Mouse (Mus musculus) spleen, postnatal 4 days (tissue): ENCODE measurements around the gene Cbfb.
A peak's percentile ranks its signal among the peaks of the same experiment; 100 is the strongest.
"Not testable (repeated sequence)": the region's sequence is repeated elsewhere in the genome, so short reads cannot be mapped to it uniquely, and the experiment has no call there.

ENCODE experiments used
- DNase-seq, 2 experiments: peaks; one replicate each; pipeline ENCODE4 v3.0.0; 2022; ENCODE audit warnings: low spot score in 2 of 2

Gene Cbfb

DNA sequence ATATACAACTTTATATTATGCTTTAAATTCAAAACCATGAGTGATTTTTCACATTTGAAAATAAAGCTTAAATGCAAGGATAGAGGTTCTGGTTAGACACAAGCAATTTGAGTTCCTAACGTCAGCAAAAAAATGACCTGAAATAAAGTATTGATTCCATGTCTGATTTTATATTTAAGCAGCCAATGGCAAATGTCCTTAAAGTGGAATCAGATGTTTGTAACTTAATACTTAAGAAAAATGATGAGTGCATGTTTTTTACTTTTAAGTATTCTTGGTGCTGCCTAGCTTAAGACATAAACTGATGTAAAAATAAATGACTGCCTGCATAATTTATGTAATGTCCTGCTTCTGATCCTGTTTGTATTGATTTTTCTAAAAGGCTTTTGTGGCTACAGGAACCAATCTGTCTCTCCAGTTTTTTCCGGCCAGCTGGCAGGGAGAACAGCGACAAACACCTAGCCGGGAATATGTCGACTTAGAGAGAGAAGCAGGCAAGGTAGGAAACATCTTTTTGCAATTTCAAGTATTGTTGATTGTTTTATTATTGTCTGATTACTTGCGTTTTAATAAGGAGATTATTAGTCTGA lies 7.8 kb downstream of the Cbfb start:
- DNase-seq, result no peak

DNA sequence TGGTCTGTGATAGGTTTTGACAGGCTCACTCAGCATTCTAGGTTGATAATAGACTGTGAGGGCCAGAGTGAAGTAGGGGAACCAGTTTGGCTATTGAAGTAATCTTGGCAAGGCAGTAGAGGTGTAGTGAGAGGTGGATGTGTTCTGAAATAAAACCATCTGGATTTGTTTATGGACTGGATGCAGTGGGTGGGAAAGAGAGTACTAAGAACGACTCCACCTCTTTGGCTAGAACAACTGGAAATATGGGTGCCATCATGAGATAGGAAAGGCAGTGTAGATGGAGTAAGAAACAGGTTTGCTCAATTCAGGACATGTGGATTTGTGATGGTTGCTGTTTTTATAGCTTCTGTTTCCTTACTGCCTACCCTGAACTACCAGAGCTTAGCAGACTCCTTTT lies 11.7 kb downstream of the Cbfb start:
- DNase-seq, result no peak

DNA sequence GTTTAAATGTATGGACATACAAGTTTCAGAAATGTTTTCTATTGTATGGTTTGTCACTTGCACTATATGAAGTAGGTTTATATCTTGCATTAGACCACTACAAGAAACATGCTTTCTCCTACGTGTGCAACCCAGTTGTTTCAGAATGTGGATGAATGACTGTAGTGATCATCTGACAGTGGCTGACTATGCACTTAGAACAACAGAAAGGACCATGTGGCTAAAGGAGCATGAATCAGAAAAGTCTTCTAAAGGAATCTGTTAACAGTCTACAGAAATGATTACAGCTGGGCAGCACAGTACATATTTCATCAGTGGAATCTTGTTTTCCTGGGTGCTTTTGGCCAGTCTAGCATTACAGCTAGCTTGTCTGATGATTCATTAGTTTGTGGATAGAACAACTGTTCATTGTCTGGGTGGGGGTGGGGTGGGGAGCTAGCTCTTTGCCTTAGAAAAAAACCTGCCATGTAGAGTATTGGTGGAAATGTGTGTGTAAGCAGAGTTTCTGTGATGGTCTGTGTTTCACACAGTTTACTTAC lies 16.1 kb downstream of the Cbfb start:
- DNase-seq, result no peak

DNA sequence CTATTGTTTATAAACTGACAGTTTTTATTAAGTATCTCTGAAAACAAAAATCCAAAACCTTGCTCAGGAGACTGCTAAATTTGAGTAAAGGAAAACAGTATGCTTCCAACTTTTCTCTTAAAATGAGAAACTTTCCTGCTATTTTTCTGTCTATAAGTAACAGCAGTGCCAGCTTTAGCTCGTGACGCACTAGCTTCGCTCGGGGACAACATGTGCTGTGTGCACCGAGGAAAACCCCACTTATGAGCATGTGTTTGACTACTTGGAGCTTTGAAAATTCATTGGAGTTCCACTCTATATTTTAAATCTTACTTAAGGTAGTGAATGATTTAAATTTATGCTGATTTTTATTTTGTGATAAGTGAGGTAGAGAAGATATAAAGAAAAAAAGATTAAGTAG lies 21.7 kb downstream of the Cbfb start:
- no peak for DNase-seq

DNA sequence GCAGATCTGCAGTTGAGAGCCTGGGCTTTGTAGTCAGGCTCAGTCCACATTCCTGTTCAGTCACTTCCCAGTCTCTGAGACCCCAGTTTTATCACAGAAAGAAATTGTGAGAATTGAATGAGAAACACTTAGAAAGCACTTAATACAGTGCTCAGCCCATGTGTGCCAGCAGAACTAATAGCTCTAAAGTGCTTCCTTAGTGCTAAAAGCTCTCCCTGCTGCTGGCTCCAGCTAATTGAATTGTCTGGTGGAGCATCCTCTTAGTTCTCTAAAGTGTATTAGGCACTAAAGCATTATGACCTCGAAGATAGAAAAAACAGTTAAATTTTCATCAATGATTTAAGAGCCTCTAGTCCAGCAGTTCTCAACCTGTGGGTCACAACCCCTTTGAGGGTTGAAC lies 35.3 kb downstream of the Cbfb start:
- DNase-seq, result no peak

DNA sequence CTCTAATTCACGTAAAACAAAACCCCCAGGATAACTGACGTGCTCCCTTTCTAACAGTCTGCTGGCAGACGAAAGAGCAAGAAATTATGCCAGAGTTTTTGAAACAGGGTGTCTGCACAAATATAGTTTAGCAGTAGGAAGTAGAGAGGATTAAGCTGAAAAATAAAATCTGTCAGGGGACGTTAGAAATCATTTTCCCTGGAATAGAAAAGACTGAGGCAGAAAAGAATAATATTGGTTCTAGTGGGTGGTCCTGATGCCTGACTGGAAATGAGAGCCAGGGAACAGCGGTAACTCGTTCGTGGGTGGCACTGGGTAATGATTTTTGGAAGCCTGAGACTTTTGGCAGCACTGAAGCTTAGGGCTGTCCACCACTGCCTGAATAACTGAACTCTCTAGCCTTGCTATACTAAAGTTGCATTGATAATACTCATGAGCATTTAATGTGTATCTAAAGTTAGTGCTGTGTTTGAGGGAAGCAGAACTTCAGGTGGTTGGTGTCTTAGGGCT lies 36.3 kb downstream of the Cbfb start:
- DNase-seq, result no peak

DNA sequence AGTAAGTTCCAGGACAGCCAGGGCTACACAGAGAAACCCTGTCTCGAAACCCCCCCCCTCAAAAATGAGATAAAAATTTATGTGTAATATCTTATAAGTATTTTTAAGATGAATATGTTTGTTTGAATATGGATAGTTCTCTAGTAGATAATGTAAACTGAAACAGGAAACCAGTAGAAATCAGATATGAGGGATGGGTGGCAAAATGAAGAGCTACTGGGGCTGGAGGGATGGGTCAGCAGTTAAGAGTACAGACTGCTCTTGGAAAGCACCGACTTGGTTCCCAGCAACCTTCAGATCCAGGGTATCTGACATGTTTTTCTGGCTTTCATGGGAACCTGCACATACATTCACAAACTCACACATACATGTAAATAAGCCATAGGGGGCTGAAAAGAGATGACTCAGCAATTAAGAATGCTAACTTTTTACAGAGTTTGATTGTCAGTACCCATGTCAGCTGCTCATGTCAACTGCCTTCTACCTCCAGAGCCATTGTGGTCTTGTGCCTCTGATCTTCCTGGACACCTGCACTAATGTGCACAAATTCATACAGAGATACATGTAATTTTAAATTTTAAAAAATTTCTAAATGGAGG lies 37.3 kb downstream of the Cbfb start:
- DNase-seq, result no peak

DNA sequence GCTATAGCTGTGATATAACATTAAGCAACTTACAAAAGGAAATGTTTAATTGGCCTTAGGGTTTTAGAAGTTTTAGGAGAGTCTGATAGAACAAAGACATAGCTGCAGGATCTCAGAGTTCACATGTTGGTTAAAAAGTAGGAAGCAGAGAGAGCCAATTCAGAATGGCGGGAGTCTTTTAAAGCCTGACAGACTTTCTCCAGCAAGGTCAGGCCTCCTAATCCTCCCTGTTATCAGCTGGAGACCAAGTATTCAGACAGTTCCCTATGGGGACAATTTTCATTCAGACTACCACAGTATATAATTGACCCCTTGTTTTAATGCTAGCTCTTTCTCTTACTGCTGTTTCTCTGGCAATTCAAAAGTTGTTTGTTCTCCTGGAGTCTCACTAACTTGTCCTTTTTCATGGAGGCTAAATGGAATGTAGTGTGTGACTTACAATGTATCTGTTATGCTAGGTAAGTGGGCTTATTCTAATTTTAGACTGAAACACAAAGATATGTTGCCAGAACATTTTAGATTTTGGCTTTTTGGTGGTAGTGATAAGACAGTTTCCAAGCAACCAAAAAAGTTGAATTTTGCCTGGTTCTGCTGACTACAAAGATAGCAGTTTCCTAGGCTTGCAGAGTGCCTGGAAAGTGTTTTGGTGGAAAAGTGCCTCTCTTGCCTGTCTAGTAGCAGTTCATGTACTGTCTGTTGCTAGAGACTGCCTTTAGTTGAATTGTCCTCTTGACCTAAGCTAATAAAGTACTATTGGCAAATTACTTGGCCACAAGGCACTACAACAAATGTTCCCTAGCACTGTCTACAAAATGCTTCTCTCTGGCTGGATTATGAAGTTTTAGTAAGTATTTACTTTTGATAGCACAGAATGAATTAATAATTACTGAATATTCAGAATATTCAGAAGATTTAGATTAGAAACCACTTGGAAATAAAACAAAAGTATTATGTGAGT lies 39.0 kb downstream of the Cbfb start:
- no peak for DNase-seq

DNA sequence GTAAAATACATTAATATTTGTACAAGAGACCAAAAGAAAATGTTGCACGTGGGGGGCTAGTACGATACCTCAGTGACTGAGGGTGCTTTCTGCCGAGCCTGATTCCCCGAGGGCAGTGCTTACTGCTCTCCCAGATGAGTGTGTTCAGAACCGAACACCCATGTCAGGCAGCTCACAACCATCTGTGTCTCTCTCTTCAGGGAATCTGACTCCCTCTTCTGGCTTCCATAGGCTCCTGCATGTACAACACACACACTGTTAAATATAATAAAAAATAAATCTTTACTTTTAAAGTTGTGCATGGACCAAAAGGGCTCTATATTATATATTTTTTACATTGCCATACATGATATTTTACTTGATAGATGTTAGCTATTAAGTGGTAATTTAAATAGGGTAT lies 43.6 kb downstream of the Cbfb start:
- DNase-seq, result no peak

DNA sequence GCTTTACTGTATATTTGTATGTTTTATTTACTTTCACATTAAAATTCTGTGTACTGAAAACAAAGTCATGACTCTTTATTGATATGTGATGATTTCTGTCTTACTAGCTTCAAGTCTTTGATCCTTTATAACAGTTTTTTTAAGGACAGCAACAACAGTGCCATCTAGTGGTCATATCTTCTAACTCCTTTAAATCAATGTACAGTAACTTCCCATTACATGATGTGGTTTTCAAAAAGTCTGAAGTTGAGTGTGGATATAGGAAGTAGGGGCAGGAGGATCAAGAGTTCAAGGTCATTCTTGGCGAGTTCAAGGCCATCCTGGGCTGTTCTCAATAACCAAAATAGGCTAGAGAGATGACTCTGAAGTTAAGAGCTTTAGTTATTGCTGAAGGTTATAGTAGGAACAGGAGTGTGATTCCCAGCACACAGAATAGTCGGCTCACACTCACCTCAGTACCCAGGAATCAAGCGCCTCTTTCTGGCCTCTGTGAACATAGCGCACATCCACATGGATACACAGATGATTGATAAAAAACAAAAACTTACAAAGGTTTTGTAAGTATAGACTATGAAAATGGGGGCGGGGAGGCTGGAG lies 47.5 kb downstream of the Cbfb start:
- DNase-seq, result no peak

DNA sequence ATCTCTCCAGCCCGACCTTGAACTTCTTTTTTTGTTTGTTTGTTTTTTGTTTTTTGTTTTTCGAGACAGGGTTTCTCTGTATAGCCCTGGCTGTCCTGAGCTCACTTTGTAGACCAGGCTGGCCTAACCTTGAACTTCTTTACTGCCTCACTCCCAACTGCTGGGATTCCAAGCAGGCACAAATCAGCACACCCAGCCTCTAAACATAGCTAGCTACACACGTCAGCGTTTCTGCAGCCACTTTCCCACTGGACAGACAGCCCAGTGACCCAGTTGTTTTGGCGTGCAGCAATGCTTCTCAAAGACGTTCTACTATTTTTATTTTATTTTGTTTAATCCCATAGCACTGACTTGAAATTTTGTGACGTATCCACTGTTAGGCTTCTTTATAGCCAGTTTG lies 53.4 kb downstream of the Cbfb start:
- no peak for DNase-seq

DNA sequence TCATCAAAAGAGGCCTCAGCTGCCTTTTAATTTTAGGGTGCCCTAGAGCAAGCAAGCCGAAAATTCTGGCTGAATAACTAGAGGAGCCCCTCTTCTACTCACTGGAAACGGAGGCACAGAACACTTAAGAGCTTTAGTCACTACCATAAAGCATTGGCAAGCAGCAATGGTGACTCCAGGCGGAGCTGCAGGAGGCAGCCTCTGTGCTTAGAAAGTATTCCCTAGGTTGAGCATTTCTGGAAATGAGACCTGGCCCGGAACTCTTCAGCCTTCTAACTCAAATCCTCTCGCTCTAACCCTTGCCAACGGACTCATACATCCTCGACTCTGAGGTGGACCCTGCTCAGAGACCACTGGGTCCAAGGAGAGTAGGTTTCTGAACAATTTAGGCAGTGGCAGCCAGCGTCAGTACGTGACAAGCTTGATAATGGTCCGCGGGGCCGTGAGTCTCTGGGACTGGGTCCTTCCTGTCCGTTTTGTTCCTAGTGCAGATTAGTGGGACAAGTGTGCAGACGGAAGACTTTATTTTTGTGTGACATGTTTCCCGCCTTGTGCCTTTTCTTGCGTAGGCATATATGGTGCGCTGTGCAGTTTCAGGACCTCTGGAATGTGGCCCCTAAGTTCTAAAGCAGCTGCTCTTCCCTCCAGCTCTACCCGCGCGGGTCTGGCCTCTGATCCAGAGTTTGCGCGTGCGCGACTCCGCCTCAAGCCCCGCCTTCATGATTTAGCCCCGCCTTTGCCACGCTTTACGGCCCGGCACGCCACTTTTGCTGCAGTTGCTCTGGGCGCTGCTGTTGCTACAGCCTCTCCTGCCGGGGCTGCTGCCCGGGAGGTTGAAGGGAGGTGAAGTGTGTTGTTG lies 54.2 kb downstream of the Cbfb start, which contains the start of gene D230025D16Rik:
Gene D230025D16Rik, plus strand, starts transcription at position 733 of the 859 bp plus-strand sequence.
- peak; percentile 96 to 98 for DNase-seq

DNA sequence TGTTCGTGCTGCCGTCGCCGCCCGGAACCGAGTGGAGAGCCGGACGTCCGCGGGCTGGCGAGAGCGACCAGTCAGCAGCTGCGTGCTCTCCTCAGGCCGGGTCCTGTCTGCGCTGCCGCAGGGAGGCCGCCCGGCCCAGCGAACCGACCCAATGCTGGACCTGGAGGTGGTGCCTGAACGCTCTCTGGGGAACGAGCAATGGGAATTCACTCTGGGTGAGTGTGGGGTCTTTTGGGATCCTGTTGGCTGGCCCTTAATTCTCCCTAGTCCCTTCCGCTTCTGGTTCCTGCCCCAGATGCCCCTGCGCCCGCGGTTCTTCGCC lies 54.8 kb downstream of the Cbfb start:
- DNase-seq, result no peak

DNA sequence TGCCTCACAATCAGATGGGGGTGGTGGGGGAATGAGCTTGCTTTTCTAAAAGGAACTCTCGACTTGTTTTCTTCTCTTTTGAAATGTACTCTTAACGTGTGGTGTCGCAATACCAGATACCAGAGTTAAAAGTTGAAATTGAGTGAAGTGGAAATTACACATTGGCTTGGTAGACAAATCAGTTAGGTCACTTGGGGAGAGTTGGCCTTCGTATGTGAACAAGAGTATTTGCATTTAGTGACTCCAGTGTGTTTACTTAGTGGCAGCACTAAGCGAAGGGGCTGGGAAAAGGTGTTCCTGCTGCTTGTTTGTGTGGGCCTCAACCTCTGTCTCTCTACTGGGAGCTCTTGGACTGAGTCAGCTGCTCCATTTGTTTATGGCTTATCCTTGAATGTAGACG lies 55.4 kb downstream of the Cbfb start:
- DNase-seq, result no peak

DNA sequence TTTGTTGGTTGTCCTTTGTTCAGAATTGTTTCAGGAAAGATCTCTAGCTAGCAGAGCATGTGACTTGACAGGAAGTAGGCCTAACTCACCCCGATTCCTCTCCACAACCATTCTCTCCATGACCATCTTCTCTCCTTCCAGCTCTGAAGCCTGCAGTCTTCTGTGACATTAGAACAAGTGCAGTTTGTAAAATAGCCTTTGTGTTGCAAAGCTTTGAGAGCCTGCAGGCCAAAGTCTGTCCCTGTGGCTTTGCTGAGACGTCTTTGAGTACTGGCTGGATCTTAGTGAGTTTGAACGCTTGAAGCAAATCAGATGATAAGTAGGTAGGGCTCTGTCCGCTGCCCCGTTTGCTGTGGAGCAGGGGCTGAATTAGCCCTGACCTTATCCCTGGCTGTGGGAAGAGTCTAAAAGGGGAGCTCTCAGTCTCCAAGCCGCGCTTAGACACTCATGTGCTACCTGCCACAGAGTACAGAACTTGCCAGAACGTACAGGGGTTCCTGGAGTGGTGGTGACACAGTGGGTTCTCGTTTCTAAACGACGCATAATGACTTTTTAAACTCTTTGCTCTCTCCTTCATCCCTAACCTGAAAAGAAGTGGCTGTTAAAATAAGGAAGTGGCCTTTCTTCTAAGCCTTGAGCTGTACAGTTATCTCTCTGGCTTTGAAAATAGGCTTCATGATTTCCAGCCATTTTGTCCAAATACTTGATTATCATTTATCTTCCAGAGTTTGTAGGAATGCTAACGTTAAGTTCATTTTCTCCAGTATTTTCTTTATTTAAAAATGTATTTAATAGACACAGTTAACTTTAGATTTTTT lies 61.2 kb downstream of the Cbfb start:
- DNase-seq, result no peak

DNA sequence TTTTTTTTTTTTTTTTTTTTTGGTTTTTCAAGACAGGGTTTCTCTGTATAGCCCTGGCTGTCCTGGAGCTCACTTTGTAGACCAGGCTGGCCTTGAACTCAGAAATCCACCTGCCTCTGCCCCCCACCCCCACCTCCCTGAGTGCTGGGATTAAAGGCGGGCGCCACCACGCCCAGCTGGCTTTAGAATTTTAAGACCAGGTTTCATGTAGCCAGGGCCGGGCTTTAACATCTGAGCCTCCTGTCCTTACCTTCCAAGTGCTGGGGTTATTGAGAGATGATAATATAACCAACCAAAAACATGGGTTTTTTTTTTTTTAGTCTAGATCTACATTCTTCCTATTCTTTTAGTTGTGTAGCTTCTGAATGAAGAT lies 61.8 kb downstream of the Cbfb start:
- DNase-seq, result not testable (repeated sequence)

DNA sequence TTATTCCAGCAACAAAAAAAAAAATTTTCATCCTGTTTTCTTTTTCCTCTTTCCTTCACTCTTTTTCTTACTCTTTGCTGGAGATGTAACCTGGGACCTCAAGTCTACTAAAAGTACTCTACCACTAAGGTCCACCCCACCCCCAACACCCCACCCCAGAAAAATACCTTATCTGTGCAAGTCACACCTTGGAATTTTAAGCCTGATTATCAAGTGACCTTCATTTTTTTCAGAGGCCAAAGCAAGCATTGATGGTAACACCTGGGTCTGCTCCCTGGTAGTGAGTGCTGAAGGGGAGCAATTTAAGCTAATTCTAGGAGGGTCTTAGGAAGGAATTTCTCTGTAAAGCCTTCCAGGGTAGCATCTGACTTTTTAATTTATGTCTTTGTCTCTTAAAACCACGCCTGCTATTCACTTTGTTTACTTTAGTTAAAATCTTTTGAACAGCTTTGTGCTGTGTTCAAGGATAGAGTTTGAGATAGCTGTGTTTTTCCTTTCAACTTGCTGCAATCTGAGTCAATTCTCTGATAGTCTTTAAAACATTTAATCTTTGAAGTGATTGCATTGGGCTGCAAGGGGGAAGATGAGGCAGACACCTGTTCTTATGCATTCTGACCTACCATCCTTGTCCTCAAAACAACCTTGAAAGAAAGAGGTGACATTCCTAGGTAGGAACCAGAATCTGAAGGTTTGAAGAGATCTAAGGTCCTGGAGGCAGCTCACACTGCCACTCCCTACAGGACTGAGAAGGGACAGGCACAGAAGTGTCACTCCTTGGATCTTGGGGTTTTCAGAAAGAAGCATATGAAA lies 62.9 kb downstream of the Cbfb start:
- DNase-seq, result no peak

DNA sequence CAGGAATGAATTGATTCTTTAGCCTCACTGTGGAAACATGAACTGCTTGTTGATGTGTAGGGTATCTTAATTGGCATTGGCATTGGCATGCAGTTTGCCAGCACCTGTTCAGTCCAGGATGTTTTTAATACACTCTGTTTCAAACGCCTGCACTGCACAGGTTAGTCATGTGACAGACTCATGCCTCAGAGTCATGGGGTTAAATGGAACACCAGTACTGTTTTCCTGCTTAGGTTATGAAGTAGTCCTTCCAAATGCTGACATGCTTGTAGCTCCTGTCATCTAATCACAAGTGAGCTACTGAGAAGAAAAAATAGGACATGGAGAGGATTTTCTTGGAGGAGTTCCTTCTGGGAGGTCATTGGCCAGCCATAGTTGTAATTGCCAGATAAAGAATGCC lies 64.7 kb downstream of the Cbfb start:
- DNase-seq, result no peak

DNA sequence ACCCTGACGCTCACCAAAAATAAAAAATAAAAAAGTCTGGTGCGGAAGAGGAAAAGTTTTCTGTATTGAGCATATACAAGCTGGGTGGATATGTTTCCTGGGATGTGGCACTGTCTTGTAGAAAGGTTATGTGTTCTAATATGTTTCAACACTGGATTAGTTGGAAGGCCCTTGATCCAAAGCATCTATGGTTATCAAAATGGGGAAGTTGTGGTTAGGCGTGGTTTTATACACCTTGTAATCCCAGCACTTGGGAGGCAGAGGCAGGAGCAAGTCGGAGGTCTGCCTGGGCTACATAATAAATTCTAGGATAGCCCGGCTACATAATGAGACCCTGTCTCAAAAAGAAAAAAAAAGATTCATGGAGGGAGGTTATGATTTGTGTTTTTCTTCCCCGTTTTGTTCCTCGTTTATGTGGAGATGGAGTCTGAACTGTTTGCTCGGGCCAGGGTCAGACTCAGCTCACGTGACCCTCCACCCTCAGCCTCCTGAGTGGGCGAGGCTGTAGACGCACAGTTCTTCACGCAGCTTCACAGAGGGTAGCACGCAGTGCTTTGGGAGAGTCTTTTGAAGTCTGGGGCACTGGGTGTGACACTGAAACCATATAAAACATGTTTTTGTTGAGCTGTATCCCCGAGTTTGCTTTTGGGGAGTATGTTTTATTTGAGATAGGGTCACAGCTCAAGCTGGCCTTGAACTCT lies 67.1 kb downstream of the Cbfb start:
- DNase-seq, result no peak
